Mouse (Mus musculus) right cerebral cortex, postnatal 36 days (tissue): ENCODE measurements around the gene Spint3.

Source experiments
- DNase-seq, 2 experiments: peaks; one replicate each; pipeline ENCODE4 v3.0.0; 2022; ENCODE audit warnings: low spot score in 2 of 2, mixed read lengths in 1 of 2

Gene Spint3

GRCm38 (mm10) chr2:164549963-164550894 lies 23.0 kb downstream of the Spint3 start:
- DNase-seq = peak; percentile 39 to 50

- no peak for DNase-seq
Measured at GRCm38 (mm10) chr2:164549338-164549737, 23.9 kb downstream of the Spint3 start.

DNA sequence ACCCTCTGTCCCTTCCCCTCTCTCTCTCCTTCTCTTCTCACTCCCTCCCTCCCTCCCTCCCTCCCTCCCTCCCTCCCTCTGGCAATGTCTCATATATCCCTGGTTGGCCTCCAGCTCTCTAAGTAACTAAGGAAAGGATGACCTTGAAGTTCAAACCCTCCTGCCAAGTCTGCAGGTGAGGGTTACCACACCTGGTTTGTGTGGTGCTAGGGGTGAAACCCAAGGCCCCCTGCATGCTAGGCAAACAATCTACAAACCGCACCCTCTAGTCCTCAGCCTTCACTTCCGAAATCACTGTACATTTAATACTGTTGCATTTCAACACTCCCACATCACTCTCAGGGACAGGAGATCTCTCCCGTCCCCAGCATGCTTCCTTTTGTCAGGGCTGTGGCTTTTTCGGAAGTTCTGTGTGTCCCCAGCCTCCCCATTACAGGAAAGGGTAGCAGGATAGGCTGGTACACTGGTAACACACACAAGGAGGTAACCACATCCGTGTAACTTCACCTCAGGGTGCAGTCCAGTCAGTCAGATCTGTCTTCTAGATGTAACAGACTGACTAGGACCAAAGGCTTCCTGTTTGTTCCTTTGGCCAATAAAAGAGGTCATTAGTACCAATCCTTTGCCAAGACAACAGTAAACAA lies 28.7 kb downstream of the Spint3 start:
- DNase-seq = no peak

DNA sequence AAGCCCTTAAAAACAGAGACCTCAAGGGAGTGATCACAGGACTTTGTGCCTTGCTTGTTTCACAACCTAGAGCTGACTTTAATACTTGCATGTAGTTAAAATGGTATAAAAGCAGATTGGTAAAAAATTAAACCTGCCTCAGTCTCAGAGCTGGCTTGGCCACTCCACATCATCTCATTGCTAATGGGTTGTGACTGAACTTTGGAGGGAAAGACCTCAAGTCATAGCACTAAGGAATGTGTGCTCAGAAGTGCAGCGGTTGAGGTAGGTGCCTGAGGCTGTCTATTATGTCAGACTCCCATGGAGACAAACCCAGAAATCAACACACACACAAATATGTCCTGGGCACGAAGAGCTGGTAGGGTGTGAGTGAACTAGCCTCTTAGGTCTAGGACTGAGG lies 29.5 kb downstream of the Spint3 start:
- DNase-seq = no peak

- DNase-seq = no peak
Measured at GRCm38 (mm10) chr2:164542598-164542997, 30.7 kb downstream of the Spint3 start.

DNA sequence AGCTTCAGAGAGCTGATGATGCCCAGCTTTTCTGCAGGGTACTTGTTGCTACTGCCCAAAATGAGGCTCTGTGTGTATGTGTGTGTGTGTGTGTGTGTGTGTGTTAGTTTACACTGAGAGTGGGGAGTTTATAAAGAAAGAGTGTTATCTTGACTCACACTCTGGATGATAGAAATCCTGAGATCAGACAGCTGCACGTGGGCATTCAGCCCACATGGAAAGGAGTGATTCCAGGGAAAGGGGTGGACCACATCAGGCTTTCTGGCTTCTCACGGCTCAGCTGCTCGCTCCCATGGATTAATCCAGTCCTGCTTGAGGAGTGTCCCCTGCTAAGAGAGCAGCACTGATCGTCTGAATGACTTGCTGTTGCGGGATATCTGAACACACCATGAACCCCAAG lies 31.1 kb downstream of the Spint3 start:
- peak; percentile 70 to 83 for DNase-seq

DNA sequence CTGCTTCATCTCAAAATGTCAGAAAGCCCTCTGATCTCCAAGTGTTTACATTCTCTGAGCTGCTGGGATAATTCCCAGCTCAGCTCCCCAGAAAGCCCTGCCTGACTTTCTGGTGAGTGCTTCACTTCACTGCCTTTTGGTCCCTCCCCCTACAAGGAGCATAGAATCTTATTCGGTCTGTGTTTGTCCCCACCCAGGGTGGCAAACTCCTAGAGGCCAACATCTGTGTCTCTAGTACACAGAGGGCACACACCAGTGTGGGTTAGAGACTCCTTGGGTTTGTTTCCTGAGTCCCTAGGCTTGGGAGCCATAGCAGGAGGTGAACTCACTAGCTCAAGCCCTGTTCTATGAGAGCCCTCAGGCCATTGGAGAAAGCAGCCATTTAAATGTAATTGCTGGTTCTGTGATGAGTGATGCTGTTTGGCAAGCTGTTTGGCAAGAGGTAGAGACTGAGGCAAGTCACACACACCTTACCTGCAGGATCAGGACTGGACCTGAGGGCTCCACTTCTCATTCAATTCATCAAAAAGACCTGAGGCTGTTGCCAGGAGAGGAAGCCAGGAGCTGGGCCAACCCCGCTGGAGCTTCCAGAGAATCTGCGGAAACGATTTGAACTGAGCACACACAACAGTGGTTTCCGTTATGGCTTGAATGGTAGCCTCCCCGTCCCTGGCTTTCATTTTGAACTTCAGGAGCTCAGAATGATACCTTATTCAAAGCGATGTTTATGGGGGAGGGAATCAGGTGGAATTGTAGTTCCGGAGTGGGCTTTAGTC lies 32.4 kb downstream of the Spint3 start:
- no peak for DNase-seq

DNA sequence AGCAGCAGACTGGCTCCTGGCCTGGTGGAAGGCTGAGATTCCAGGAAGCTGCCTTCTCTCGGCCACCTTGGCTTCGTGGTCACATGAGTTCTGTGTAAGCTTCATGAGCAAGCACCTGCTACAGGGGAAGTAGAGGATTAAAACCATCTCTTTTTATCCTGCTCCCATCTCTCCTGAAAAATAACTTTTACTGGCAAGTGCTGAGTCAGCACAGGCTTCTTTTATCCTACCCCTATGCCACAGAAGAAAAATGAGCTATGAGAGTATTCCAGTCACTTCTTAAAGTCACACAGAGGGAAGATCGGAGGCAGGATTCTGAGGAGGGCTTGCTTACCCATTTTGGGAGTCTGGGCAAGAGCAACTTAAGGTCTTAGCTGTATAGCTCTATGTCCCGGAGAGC lies 36.3 kb downstream of the Spint3 start:
- no peak for DNase-seq

DNA sequence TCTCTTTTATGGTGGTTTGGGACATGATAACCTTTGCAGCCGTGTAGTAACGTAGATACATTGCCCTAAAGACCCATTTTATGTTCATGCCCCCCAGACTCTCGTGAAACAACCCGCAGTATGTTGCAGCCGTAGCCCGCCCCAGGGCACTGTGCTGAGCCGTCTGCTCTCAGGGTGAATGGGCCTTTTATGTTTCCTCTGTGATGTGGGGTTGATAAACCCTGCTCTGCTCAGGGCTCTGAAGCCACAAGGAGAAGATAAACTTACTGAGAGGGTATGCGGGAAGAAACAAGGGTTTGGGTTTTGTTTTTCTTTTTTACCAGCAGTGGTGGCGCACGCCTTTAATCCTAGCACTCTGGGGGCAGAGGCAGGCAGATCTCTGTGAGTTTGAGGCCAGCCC lies 38.9 kb downstream of the Spint3 start:
- no peak for DNase-seq

DNA sequence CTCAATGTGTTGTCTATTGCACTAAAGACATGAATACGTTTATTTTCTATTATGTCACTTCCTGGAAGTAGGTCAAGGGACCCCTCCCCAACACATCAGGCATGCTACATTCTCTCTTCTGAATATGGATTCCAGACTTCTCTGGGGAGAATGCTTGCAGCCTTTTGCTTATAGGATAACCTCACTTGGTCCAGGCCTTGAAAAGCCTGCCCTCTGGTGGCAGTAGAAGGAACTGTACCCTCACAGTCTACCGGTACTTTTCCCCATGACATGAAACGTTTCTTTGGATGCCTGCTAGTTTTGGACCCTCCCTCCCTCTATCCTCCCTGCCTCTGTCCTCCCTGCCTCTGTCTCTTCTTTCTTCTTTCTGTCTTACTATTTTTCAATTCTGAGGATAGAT lies 42.1 kb downstream of the Spint3 start:
- peak; percentile 46 to 66 for DNase-seq

GRCm38 (mm10) chr2:164528557-164528956 lies 44.7 kb downstream of the Spint3 start:
- DNase-seq = no peak

DNA sequence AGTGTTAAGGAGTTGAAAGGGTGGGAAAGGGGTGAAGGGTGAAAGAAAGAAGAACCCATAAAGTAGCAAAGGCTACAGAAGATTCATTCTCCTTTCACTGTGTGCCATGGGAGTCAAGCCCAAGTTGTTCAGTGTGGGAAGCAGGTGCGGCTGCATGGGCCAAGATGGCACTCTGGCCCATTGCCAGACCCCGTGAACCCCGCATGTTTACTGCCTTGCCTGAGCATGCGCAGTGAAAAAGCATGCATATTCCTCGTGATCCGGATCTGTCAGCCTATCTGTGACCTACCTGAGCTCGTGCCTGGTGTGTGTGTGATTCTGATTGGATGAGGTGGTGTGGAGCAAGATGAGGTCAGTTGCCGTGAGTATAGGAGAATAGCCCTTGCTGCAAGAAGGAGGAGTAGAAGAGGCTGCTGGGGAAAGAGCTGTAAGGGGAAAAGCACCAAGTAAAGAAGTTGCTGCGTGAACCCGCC lies 49.9 kb downstream of the Spint3 start:
- no peak for DNase-seq

- no peak for DNase-seq
Measured at GRCm38 (mm10) chr2:164522280-164522679, 51.0 kb downstream of the Spint3 start.

- DNase-seq = peak in 1 of 2 experiments; percentile 32
Measured at GRCm38 (mm10) chr2:164521841-164522240, 51.4 kb downstream of the Spint3 start.

GRCm38 (mm10) chr2:164520782-164521181 lies 52.5 kb downstream of the Spint3 start:
- no peak for DNase-seq
